Mouse (Mus musculus) gastrocnemius, postnatal 36 days (tissue): ENCODE measurements at regions not wholly inside any gene's neighbourhood (a gene's known extent, or its start where the extent isn't known, plus 50 kb on each side); places are given as distances from the start of the nearest gene placed in this dataset.

ENCODE experiments used
- DNase-seq, 2 experiments: peaks; one replicate each; pipeline ENCODE4 v3.0.0; 2022
- intact Hi-C: fragments of 180-260 bp; cut with DNase I; formaldehyde crosslinking; loops from one replicate; pipeline ENCODE4 v1.15.1; 2025

DNA sequence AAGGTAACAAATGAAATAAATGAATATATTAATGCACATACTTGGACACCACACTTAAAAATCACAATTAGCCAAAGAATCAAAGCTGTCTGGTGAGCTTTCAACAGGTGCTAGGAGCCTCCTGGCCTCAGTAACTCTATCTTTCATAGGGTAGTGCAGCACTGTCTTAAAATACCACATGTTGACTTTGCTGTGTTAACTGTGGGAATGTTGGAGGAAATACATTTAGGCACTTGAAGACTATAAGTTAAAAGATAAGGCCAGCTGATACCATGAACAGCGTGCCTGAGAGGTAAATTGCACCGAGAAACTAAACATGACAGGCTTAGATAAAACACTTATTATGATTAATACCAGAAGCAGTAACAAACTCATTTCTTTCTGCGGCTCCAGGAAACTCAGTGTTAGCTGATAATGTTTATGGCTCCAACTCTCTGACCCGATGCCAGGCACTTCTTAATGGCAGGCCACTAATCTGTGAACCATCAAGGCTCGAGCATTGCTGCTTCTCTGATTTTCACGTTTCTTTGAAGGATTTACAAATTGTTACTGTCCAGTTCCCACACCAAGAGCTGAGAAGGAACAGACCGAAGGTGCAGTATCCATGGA, 343.8 kb upstream of the Fam241a start:
- no peak for DNase-seq
- intact Hi-C loops = no loop called here

- no peak for DNase-seq
- intact Hi-C loops = no loop called here
Measured at GRCm38 (mm10) chr3:128230390-128230789, 334.3 kb upstream of the Fam241a start.

DNA sequence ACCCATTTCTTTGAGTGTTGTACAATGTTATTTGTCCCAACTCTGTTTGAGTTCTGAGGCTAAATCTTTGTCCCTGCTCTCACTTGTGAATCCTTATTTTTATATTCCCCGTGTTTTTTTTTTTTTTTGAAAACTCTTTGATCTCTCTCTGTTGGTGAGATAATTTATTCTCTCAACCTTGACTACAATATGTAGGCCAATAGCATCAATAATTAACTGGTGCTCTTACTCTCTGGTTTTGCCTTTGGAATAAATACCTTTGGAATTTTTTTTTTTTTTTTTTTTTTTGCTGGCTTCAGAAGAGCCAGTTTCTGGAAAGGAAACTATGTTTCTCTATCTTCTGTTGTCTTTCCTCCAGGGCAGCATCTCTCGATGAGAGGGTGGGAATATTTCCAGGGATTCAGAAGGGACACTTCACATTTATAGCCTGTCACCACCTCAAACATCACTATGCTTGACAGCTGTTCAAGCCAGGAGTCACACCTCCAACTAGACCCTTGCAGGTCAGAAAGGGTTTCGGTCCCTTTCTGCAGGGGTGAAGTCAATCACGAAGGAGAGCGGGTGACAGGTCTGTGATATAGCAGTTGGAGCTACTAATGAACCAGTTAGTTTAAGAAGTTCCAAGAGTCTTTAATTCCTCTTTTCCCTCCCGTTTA, 330.9 kb upstream of the Fam241a start:
- no peak for DNase-seq
- intact Hi-C loops = no loop called here

- intact Hi-C loops = no loop called here
- DNase-seq = no peak
Measured at GRCm38 (mm10) chr3:128226503-128226902, 330.4 kb upstream of the Fam241a start.

GRCm38 (mm10) chr3:128222344-128222743, 326.2 kb upstream of the Fam241a start:
- DNase-seq = no peak
- intact Hi-C loops = no loop called here

GRCm38 (mm10) chr3:128221625-128222024, 325.5 kb upstream of the Fam241a start:
- intact Hi-C loops = no loop called here
- DNase-seq = no peak

- intact Hi-C loops = no loop called here
- DNase-seq = no peak
Measured at GRCm38 (mm10) chr3:128220776-128221550, 324.8 kb upstream of the Fam241a start.

- intact Hi-C loops = no loop called here
- DNase-seq = no peak
Measured at GRCm38 (mm10) chr3:128217765-128218415, 321.8 kb upstream of the Fam241a start.

GRCm38 (mm10) chr3:128212256-128212655, 316.1 kb upstream of the Fam241a start:
- DNase-seq = no peak
- intact Hi-C loops = no loop called here

GRCm38 (mm10) chr3:128210591-128210990, 314.5 kb upstream of the Fam241a start:
- intact Hi-C loops = no loop called here
- no peak for DNase-seq

DNA sequence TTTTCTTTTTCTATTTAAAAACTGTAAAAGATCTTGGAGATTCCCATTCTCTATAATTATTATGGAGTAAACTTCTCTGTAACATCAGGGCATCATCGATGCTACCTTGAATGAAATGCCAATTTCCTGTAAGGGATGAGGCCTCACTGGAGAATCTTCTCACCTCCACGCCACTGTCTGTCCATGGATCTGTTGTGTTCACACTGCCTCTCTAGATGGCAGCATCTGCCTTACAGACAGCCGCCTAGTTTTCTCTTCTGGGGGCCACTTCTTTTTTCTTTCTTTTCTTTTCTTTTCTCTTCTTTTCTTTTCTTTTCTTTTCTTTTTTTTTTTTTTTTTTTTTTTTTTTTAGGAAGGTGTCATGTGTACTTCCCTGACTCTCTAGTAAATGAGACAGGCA, 310.8 kb upstream of the Fam241a start:
- no peak for DNase-seq
- intact Hi-C loops = no loop called here

- intact Hi-C loops = no loop called here
- DNase-seq = no peak
Measured at GRCm38 (mm10) chr3:128206483-128206882, 310.4 kb upstream of the Fam241a start.

GRCm38 (mm10) chr3:128200574-128201235, 304.6 kb upstream of the Fam241a start:
- intact Hi-C loops = no loop called here
- no peak for DNase-seq

- intact Hi-C loops = loop anchor here (5.0 kb wide), 1 partner anchor 478 kb away; no protein-coding TSS in a partner anchor
- DNase-seq = no peak
Measured at GRCm38 (mm10) chr3:128199466-128199865, 303.3 kb upstream of the Fam241a start.

DNA sequence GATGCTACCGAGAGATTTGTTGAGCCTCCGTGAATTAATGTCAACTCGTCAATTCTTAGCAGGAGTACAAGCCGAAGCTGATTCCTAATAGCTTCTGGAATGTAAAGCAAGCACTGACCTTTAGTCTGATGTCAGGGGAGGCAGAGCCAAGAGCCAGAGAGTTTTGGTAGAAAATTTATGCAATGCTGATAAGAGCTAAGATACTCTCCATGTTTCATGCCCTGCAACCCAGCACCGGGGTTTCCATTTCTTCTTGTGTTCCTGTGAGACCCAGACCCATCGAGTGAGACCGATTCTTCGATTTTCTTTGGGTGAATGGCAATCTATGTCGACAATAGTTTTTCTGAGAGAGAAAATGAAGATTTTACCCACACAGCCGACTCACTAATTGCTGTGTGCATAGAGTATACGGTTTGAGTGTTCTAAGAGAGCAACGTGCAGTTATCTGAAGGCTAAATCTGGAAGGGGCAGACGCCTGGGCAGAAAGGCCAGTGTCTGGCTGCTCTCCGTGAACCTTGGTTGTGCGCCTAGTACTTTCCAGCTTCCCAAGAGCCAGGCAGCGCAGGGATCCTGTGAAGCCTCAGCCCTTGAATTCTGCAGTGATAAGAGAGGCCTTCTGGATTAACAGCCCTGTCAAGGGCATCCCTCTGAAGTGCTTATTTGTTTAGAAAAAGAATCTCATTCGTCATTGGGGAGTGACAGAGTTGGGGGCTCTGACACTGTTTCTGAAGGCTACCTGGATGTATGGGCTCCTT, 296.1 kb upstream of the Fam241a start:
- no peak for DNase-seq
- intact Hi-C loops = no loop called here

DNA sequence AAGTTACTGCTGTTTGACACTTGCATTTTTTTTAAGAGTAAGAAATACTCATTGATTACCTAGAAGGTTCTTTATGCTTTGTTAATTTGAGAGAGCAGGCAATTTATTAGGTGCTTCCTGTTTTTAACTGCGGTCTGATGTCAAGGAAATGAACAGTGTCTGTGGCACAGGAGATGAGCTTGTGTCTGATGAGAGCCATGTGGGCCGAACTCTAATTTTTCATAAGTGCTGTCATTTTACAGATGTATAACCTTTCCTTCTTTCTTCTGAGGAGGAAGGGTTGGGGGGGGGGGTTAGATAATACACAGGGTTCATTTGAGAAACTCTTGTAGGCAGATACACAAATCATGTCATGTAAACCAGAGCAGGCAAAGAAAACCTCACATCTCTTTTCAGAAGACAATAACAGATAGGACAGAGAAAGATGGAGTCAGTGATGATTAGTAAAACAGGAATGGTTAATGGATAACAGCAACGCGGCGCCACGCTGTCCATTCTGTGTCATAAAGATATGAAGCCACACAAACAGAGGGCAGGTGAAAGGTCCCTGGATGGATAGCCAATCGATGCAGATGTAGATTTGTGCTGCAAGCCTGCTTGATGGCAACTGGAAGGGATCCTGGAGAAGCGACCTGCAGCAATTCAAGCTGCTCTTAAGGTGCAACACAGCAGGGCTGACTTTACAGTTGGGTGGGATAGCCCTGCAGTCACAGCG, 291.4 kb upstream of the Fam241a start:
- intact Hi-C loops = loop anchor here (5.0 kb wide), 1 partner anchor 150 kb away; no protein-coding TSS in a partner anchor

GRCm38 (mm10) chr3:128186278-128186677, 290.2 kb upstream of the Fam241a start:
- DNase-seq = no peak
- intact Hi-C loops = loop anchor here (5.0 kb wide), 1 partner anchor 151 kb away; no protein-coding TSS in a partner anchor

More for the DNA sequence above, 291.4 kb upstream of the Fam241a start:
- DNase-seq = no peak

- no peak for DNase-seq
- intact Hi-C loops = no loop called here
Measured at GRCm38 (mm10) chr3:128181221-128181908, 285.2 kb upstream of the Fam241a start.

DNA sequence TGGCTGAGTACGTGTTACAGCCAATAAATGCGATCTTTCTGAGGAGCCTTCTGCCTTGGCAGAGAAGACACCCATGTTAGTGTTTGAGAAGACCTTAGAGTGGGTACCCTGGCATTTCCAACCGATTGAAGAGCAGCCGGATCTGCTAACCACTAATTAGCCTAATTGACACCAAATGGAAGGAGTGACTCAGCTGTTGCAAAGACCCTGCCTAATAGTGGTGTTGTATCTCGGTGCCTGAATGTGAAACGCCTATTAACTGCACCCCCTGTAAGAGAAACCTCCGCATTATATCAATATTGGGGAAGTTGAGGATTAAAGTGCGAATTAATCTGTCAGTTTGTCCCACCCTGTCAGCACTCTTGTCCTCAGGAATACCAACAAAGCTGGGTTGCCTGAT, 253.1 kb upstream of the Fam241a start:
- no peak for DNase-seq
- intact Hi-C loops = no loop called here
